Mouse (Mus musculus) CH12.LX (cell line): Measurements from ENCODE around the gene Atp5j. TPM values are rescaled to one million over a fixed set of nuclear protein-coding genes. Genes with fewer than 3 reads are reported as not detected.

Experiments
- DNase-seq: peaks from one replicate; pipeline ENCODE4 v3.0.0-alpha.2; 2013; ENCODE audit errors: extremely low read depth
- H3K27ac ChIP-seq: 2 replicates; pipeline ENCODE4 v1.5.1; 2012; ENCODE audit warnings: low read depth, mild to moderate bottlenecking, control low read depth, moderate library complexity; ENCODE audit not compliant: insufficient read depth
- H3K27me3 ChIP-seq: replicated peaks from 2 replicates; pipeline ENCODE3; 2012; ENCODE audit warnings: inconsistent platforms
- H3K36me3 ChIP-seq, 2 experiments: replicated peaks in 1 of 2; 2 replicates each; pipeline versions ENCODE3 to v1.6.1; 2012; ENCODE audit warnings: inconsistent platforms in 1 of 2, low read length in 1 of 2, mild to moderate bottlenecking in 1 of 2, mixed read lengths in 1 of 2, moderate library complexity in 1 of 2; ENCODE audit not compliant: control insufficient read depth in 1 of 2, insufficient read depth in 1 of 2
- H3K4me1 ChIP-seq, 2 experiments: 2 replicates each; pipeline ENCODE4 v1.6.1; 2012; ENCODE audit warnings: inconsistent platforms in 1 of 2, moderate library complexity in 1 of 2; ENCODE audit not compliant: insufficient read depth in 2 of 2, control insufficient read depth in 1 of 2
- H3K4me2 ChIP-seq: 2 replicates; pipeline ENCODE4 v1.6.1; 2012; ENCODE audit warnings: low read depth, mild to moderate bottlenecking, control low read depth; ENCODE audit not compliant: poor library complexity, insufficient read depth, severe bottlenecking
- H3K4me3 ChIP-seq, 3 experiments: fragments of 150-350 bp in 1 of 3; sonication (generic) in 1 of 3; replicated peaks in 1 of 3; 2 replicates each; pipeline versions ENCODE3 to v1.5.1; 2011 to 2012; ENCODE audit warnings: low read depth in 2 of 3, low read length in 2 of 3, mild to moderate bottlenecking in 2 of 3, moderate library complexity in 2 of 3, control low read depth in 1 of 3, improper control_type of control experiment in 1 of 3, inconsistent platforms in 1 of 3, mixed read lengths in 1 of 3; ENCODE audit not compliant: poor library complexity in 1 of 3
- H3K79me2 ChIP-seq: replicated peaks from 2 replicates; pipeline ENCODE4 v1.6.1; 2012; ENCODE audit warnings: mild to moderate bottlenecking, moderate library complexity; ENCODE audit not compliant: control insufficient read depth, poor library complexity, insufficient read depth, severe bottlenecking; ENCODE audit errors: extremely low read depth
- H3K9ac ChIP-seq: 2 replicates; pipeline ENCODE4 v1.6.1; 2012; ENCODE audit warnings: low read depth, mild to moderate bottlenecking, control low read depth, moderate library complexity; ENCODE audit not compliant: insufficient read depth
- H3K9me3 ChIP-seq: replicated peaks from 2 replicates; pipeline ENCODE3; 2012; ENCODE audit warnings: low read length, inconsistent platforms, mixed read lengths
- BHLHE40 ChIP-seq: IDR thresholded peaks from 2 replicates; pipeline ENCODE4 v1.6.1; 2011; ENCODE audit warnings: mild to moderate bottlenecking, low read depth, low read length, improper control_type of control experiment
- CHD1 ChIP-seq: IDR thresholded peaks from 2 replicates; pipeline ENCODE4 v1.6.1; 2012; ENCODE audit warnings: low read depth, low read length, improper control_type of control experiment, inconsistent platforms
- CHD2 ChIP-seq: IDR thresholded peaks from 2 replicates; pipeline ENCODE4 v1.6.1; 2011; ENCODE audit warnings: low read length, improper control_type of control experiment
- CTCF ChIP-seq, 2 experiments: IDR thresholded peaks in 1 of 2; conservative IDR thresholded peaks in 1 of 2; 2 replicates each; pipeline ENCODE4 v1.5.1; 2011 to 2012; ENCODE audit warnings: low read depth in 2 of 2, low read length in 2 of 2, improper control_type of control experiment in 1 of 2, inconsistent platforms in 1 of 2, mild to moderate bottlenecking in 1 of 2, moderate library complexity in 1 of 2
- E2F4 ChIP-seq: IDR thresholded peaks from 2 replicates; pipeline ENCODE4 v1.6.1; 2011; ENCODE audit warnings: low read depth, low read length, improper control_type of control experiment; ENCODE audit not compliant: insufficient replicate concordance
- EP300 ChIP-seq: IDR thresholded peaks from 2 replicates; pipeline ENCODE4 v1.6.1; 2011; ENCODE audit warnings: low read length, improper control_type of control experiment
- HCFC1 ChIP-seq: IDR thresholded peaks from 2 replicates; pipeline ENCODE4 v1.6.1; 2012; ENCODE audit warnings: low read depth, mild to moderate bottlenecking, inconsistent platforms, low read length, improper control_type of control experiment
- IRF4 ChIP-seq: IDR thresholded peaks from 2 replicates; pipeline ENCODE4 v1.6.1; 2014; ENCODE audit warnings: low read depth, mild to moderate bottlenecking, inconsistent platforms, low read length, improper control_type of control experiment
- JUN ChIP-seq: IDR thresholded peaks from 2 replicates; pipeline ENCODE4 v1.6.1; 2011; ENCODE audit warnings: low read depth, mild to moderate bottlenecking, low read length, improper control_type of control experiment, moderate library complexity; ENCODE audit not compliant: insufficient read depth
- JUND ChIP-seq: conservative IDR thresholded peaks from 2 replicates; pipeline ENCODE4 v1.6.1; 2011; ENCODE audit warnings: low read depth, low read length, improper control_type of control experiment
- KAT2A ChIP-seq: IDR thresholded peaks from 2 replicates; pipeline ENCODE4 v1.6.1; 2012; ENCODE audit warnings: low read length, improper control_type of control experiment, inconsistent platforms; ENCODE audit not compliant: insufficient replicate concordance
- MAX ChIP-seq: IDR thresholded peaks from 2 replicates; pipeline ENCODE4 v1.6.1; 2011; ENCODE audit warnings: low read length, improper control_type of control experiment
- MAZ ChIP-seq: IDR thresholded peaks from 2 replicates; pipeline ENCODE4 v1.6.1; 2012; ENCODE audit warnings: low read depth, mild to moderate bottlenecking, inconsistent platforms, low read length, improper control_type of control experiment, moderate library complexity
- MEF2A ChIP-seq: IDR thresholded peaks from 2 replicates; pipeline ENCODE4 v1.6.1; 2014; ENCODE audit warnings: low read depth, mild to moderate bottlenecking, inconsistent platforms, low read length, improper control_type of control experiment, borderline replicate concordance
- MYC ChIP-seq: IDR thresholded peaks from 2 replicates; pipeline ENCODE4 v1.6.1; 2011; ENCODE audit warnings: low read depth, mild to moderate bottlenecking, improper control_type of control experiment, low read length
- NELFE ChIP-seq: IDR thresholded peaks from 2 replicates; pipeline ENCODE4 v1.6.1; 2011; ENCODE audit warnings: low read depth, low read length, improper control_type of control experiment
- NRF1 ChIP-seq: IDR thresholded peaks from 2 replicates; pipeline ENCODE4 v1.6.1; 2014; ENCODE audit warnings: low read depth, mild to moderate bottlenecking, inconsistent platforms, low read length, improper control_type of control experiment, moderate library complexity
- POLR2AphosphoS2 ChIP-seq: IDR thresholded peaks from 2 replicates; pipeline ENCODE4 v1.6.1; 2011; ENCODE audit warnings: low read depth, low read length, improper control_type of control experiment
- RAD21 ChIP-seq: IDR thresholded peaks from 2 replicates; pipeline ENCODE4 v1.6.1; 2011; ENCODE audit warnings: low read depth, mild to moderate bottlenecking, low read length, improper control_type of control experiment, moderate library complexity
- RCOR1 ChIP-seq: conservative IDR thresholded peaks from 2 replicates; pipeline ENCODE4 v1.6.1; 2012; ENCODE audit warnings: low read depth, mild to moderate bottlenecking, inconsistent platforms, low read length, improper control_type of control experiment
- SIN3A ChIP-seq: IDR thresholded peaks from 2 replicates; pipeline ENCODE4 v1.6.1; 2012; ENCODE audit warnings: low read length, improper control_type of control experiment, inconsistent platforms
- SMC3 ChIP-seq: IDR thresholded peaks from 2 replicates; pipeline ENCODE4 v1.6.1; 2011; ENCODE audit warnings: low read depth, low read length, improper control_type of control experiment
- TBP ChIP-seq: conservative IDR thresholded peaks from 2 replicates; pipeline ENCODE4 v1.6.1; 2011; ENCODE audit warnings: low read depth, low read length, improper control_type of control experiment
- TCF12 ChIP-seq: IDR thresholded peaks from 2 replicates; pipeline ENCODE4 v1.6.1; 2014; ENCODE audit warnings: low read depth, mild to moderate bottlenecking, inconsistent platforms, low read length, improper control_type of control experiment
- USF2 ChIP-seq: conservative IDR thresholded peaks from 2 replicates; pipeline ENCODE4 v1.6.1; 2011; ENCODE audit warnings: low read depth, low read length, improper control_type of control experiment
- ZC3H11A ChIP-seq: IDR thresholded peaks from 2 replicates; pipeline ENCODE4 v1.6.1; 2012; ENCODE audit warnings: low read depth, mild to moderate bottlenecking, inconsistent platforms, low read length, improper control_type of control experiment
- ZMIZ1 ChIP-seq: IDR thresholded peaks from 2 replicates; pipeline ENCODE4 v1.6.1; 2012; ENCODE audit warnings: low read depth, mild to moderate bottlenecking, inconsistent platforms, low read length, improper control_type of control experiment
- ZNF384 ChIP-seq: IDR thresholded peaks from 2 replicates; pipeline ENCODE4 v1.6.1; 2012; ENCODE audit warnings: low read depth, low read length, improper control_type of control experiment, inconsistent platforms
- dilution Hi-C: fragments of 300-500 bp; cut with MboI; formaldehyde crosslinking; loops from 2 replicates; pipeline ENCODE4 v1.14.3; 2020; ENCODE audit warnings: low sequenced_read_pairs; ENCODE audit not compliant: extremely low pct_unique_long_range_greater_than_20kb, extremely low pct_ligation_motif_present
- in situ Hi-C: fragments of 300-500 bp; cut with MboI; formaldehyde crosslinking; loops from 3 replicates; pipeline ENCODE4 v1.14.3; 2019; ENCODE audit warnings: low sequenced_read_pairs, low pct_ligation_motif_present, low pct_unique_long_range_greater_than_20kb, mixed read lengths
- polyA plus RNA-seq: library from polyadenylated mRNA; unstranded; fragments of >175 nt; gene quantifications from 2 replicates; pipeline ENCODE4 v1.2.1, GENCODE M21; 2012; ENCODE audit warnings: low read depth; ENCODE audit not compliant: insufficient read length
- total RNA-seq, 2 experiments: library from RNA; depleted of rRNA; stranded (reverse); fragments of 300-350 nt in 1 of 2; fragments of >200 nt in 1 of 2; gene quantifications; 2 replicates each; pipeline ENCODE4 v1.2.3; 2012 to 2014

Atp5j gene
- total and polyA plus RNA-seq, 3 experiments = 223 to 485 (median 277) TPM

DNA sequence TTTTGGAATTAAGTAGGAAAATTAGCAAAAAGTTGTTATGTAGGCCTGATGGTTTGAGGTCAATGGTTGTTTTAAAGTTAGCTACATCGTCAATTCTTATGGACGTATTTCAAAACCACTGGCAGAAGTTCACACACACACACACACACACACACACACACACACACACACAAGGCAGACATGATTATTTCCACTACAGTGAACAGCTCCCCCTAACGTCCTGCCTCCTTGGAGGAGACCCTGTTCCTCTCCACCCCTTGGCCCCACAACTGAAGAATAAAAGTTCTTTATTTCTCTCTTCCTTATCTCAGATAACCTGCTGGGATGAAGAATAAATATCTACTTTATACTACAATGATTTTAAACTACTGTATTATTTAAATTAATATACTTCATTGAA, 40.1 kb downstream of the Atp5j start:
- Histone ChIP-seq H3K9ac (no peak overlapping the region), H3K79me2 (no peaks in the 10 kb centered on the region)
- in situ Hi-C loops = no loop called here
- dilution Hi-C loops = no loop called here
- TF ChIP-seq NELFE = no peak
- peak in 1 of 2 experiments; percentile 60; a peak in 2 of 4 replicates for TF ChIP-seq CTCF (conservative IDR thresholded peaks at IDR 0.05 in 1 of 2, IDR thresholded peaks at IDR 0.05 in 1 of 2; ENCODE audit: low read depth in 2 of 2, low read length in 2 of 2)
- no peak for TF ChIP-seq E2F4
- TF ChIP-seq BHLHE40 = no peak
- TF ChIP-seq HCFC1 = no peak
- no peak for TF ChIP-seq KAT2A
- TF ChIP-seq CHD1 = no peak
- TF ChIP-seq SMC3 = peak; percentile 36
- TF ChIP-seq TCF12 = no peak
- TF ChIP-seq SIN3A = no peak
- no peak for TF ChIP-seq ZC3H11A
- TF ChIP-seq JUND = no peak
- no peak for TF ChIP-seq ZMIZ1
- no peak for TF ChIP-seq POLR2AphosphoS2
- no peak for TF ChIP-seq IRF4
- no peak for TF ChIP-seq CHD2
- no peak for TF ChIP-seq MAX
- TF ChIP-seq RAD21 = peak; percentile 23
- no peak for TF ChIP-seq USF2
- no peak for TF ChIP-seq NRF1
- TF ChIP-seq, all 38 proteins: peak for 3
- peaks cover 5% of the 10 kb centered on the region for H3K9me3 ChIP-seq
- no peak overlapping the region for H3K4me2 ChIP-seq
- H3K4me3 ChIP-seq = no peak overlapping the region
- H3K4me1 ChIP-seq = peaks cover 4 to 14% of the 10 kb centered on the region in 2 experiments; a peak in 3 of 4 replicates
- no peaks in the 10 kb centered on the region for H3K27me3 ChIP-seq
- H3K27ac ChIP-seq = no peak overlapping the region
- H3K36me3 ChIP-seq = no peaks in the 10 kb centered on the region
- DNase-seq = no peak

DNA sequence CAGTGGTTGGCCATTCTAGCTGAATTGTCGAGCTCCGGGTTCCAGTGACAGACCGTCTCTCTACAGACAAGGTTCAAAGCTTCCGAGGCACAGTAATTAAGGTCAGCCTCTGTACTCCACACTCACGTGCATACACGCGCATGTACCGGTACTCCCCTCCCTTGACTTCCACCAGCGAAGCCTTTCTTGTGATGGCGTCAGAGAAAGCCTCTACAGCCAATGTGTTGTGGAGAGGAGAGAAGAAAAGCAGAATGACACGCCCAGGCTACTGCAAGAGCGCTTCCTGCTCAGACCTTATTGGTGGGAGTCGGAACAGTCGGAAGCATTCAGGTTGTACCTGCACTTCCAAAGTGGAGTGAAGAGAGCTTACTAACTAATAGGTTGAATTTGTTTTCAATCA, 42.0 kb downstream of the Atp5j start:
- DNase-seq = no peak
- H3K4me3 ChIP-seq = no peak overlapping the region
- H3K36me3 ChIP-seq = no peaks in the 10 kb centered on the region
- H3K9ac ChIP-seq = no peak overlapping the region
- H3K27me3 ChIP-seq = no peaks in the 10 kb centered on the region
- no peak overlapping the region for H3K27ac ChIP-seq
- TF ChIP-seq JUN = no peak
- no peak for TF ChIP-seq EP300
- no peak for TF ChIP-seq SIN3A
- TF ChIP-seq RCOR1 = no peak
- no peak for TF ChIP-seq CHD2
- TF ChIP-seq MAZ = no peak
- no peak for TF ChIP-seq NRF1
- TF ChIP-seq MYC = no peak
- no peak for TF ChIP-seq CHD1
- no peak for TF ChIP-seq SMC3
- no peak for TF ChIP-seq TBP
- TF ChIP-seq ZNF384 = no peak
- no peak for TF ChIP-seq MAX
- TF ChIP-seq MEF2A = no peak
- TF ChIP-seq, all 38 proteins: peak for 0
- in situ Hi-C loops (no loop called here), dilution Hi-C loops (no loop called here)
- Histone ChIP-seq H3K4me1 (no peaks in the 10 kb centered on the region), H3K4me2 (no peak overlapping the region), H3K9me3 (peaks cover 5% of the 10 kb centered on the region), H3K79me2 (no peaks in the 10 kb centered on the region)
